Mouse (Mus musculus): Measurements from ENCODE around the gene Cltb. TPM values are rescaled to one million over a fixed set of nuclear protein-coding genes. Genes with fewer than 3 reads are reported as not detected.

Cltb gene
- polyA plus RNA-seq, 1 experiment from 2014 or later = 38.6 TPM

GRCm38 (mm10) chr13:54564232-54565200, 46.6 kb downstream of the Cltb start:
- ATAC-seq (replicated peaks; ENCODE audit: insufficient number of reproducible peaks, low FRiP score, low TSS enrichment) = peak; percentile 55
- peaks cover 7% of the 10 kb centered on the region; the same call in 1 of the 2 replicates for H3K4me1 ChIP-seq (ENCODE audit: control insufficient read depth, insufficient read depth, low read length)
- peak overlapping the region; percentile 96 for H3K4me3 ChIP-seq (ENCODE audit: low read depth, low read length)
- no peaks in the 10 kb centered on the region for H3K9me3 ChIP-seq (replicated peaks; ENCODE audit: control insufficient read depth, low read length)
- peak overlapping the region; percentile 42; the same call in 1 of the 2 replicates for H3K27ac ChIP-seq (ENCODE audit: low read depth, low read length)
- H3K4me2 ChIP-seq = peak overlapping the region; percentile 83
- H3K36me3 ChIP-seq (ENCODE audit: control insufficient read depth, insufficient read depth, low read length) = peaks cover 3% of the 10 kb centered on the region
- H3K9ac ChIP-seq (ENCODE audit: low read depth, low read length) = peak overlapping the region; percentile 98
- 11% methylated on average over 45 of the region's 45 CpGs for WGBS (ENCODE audit: insufficient replicate concordance)
- H3K27me3 ChIP-seq (ENCODE audit: control insufficient read depth, insufficient read depth, low read length) = no peaks in the 10 kb centered on the region

GRCm38 (mm10) chr13:54562562-54562961, 48.6 kb downstream of the Cltb start:
- 73% methylated on average over 7 of the region's 7 CpGs for WGBS (ENCODE audit: insufficient replicate concordance)
- no peak overlapping the region for H3K4me3 ChIP-seq (ENCODE audit: low read depth, low read length)
- no peak for ATAC-seq (replicated peaks; ENCODE audit: insufficient number of reproducible peaks, low FRiP score, low TSS enrichment)

GRCm38 (mm10) chr13:54560608-54561007, 50.5 kb downstream of the Cltb start:
- Histone ChIP-seq H3K9ac (ENCODE audit: low read depth, low read length) (no peak overlapping the region), H3K4me1 (ENCODE audit: control insufficient read depth, insufficient read depth, low read length) (peaks cover 7% of the 10 kb centered on the region; the same call in 1 of the 2 replicates), H3K9me3 (replicated peaks; ENCODE audit: control insufficient read depth, low read length) (no peaks in the 10 kb centered on the region), H3K27me3 (ENCODE audit: control insufficient read depth, insufficient read depth, low read length) (no peaks in the 10 kb centered on the region), H3K36me3 (ENCODE audit: control insufficient read depth, insufficient read depth, low read length) (peaks cover 30% of the 10 kb centered on the region), H3K4me2 (no peak overlapping the region), H3K27ac (ENCODE audit: low read depth, low read length) (no peak overlapping the region), H3K4me3 (ENCODE audit: low read depth, low read length) (no peak overlapping the region)
- WGBS (ENCODE audit: insufficient replicate concordance) = 84% methylated on average over 7 of the region's 7 CpGs
- no peak for ATAC-seq (replicated peaks; ENCODE audit: insufficient number of reproducible peaks, low FRiP score, low TSS enrichment)

More at GRCm38 (mm10) chr13:54562562-54562961, 48.6 kb downstream of the Cltb start:
- Histone ChIP-seq H3K36me3 (ENCODE audit: control insufficient read depth, insufficient read depth, low read length) (peaks cover 20% of the 10 kb centered on the region), H3K27ac (ENCODE audit: low read depth, low read length) (no peak overlapping the region), H3K9me3 (replicated peaks; ENCODE audit: control insufficient read depth, low read length) (no peaks in the 10 kb centered on the region), H3K4me1 (ENCODE audit: control insufficient read depth, insufficient read depth, low read length) (peaks cover 7% of the 10 kb centered on the region; the same call in 1 of the 2 replicates), H3K9ac (ENCODE audit: low read depth, low read length) (no peak overlapping the region), H3K4me2 (no peak overlapping the region), H3K27me3 (ENCODE audit: control insufficient read depth, insufficient read depth, low read length) (no peaks in the 10 kb centered on the region)

- Histone ChIP-seq H3K4me2 (no peak overlapping the region), H3K36me3 (ENCODE audit: control insufficient read depth, insufficient read depth, low read length) (peaks cover 30% of the 10 kb centered on the region), H3K27me3 (ENCODE audit: control insufficient read depth, insufficient read depth, low read length) (no peaks in the 10 kb centered on the region), H3K4me3 (ENCODE audit: low read depth, low read length) (no peak overlapping the region), H3K9ac (ENCODE audit: low read depth, low read length) (no peak overlapping the region), H3K27ac (ENCODE audit: low read depth, low read length) (no peak overlapping the region), H3K4me1 (ENCODE audit: control insufficient read depth, insufficient read depth, low read length) (0 out of 2 replicates have a peak, but pooled peaks cover 7% of the 10 kb centered on the region), H3K9me3 (replicated peaks; ENCODE audit: control insufficient read depth, low read length) (no peaks in the 10 kb centered on the region)
- 88% methylated on average over 2 of the region's 2 CpGs for WGBS (ENCODE audit: insufficient replicate concordance)
- ATAC-seq (replicated peaks; ENCODE audit: insufficient number of reproducible peaks, low FRiP score, low TSS enrichment) = no peak
Measured at GRCm38 (mm10) chr13:54559656-54560055, 51.5 kb downstream of the Cltb start.

GRCm38 (mm10) chr13:54557652-54558051, 53.5 kb downstream of the Cltb start:
- Histone ChIP-seq H3K9ac (ENCODE audit: low read depth, low read length) (no peak overlapping the region), H3K4me1 (ENCODE audit: control insufficient read depth, insufficient read depth, low read length) (no peaks in the 10 kb centered on the region), H3K4me3 (ENCODE audit: low read depth, low read length) (no peak overlapping the region), H3K27ac (ENCODE audit: low read depth, low read length) (no peak overlapping the region), H3K27me3 (ENCODE audit: control insufficient read depth, insufficient read depth, low read length) (no peaks in the 10 kb centered on the region), H3K4me2 (no peak overlapping the region), H3K9me3 (replicated peaks; ENCODE audit: control insufficient read depth, low read length) (no peaks in the 10 kb centered on the region), H3K36me3 (ENCODE audit: control insufficient read depth, insufficient read depth, low read length) (peaks cover 36% of the 10 kb centered on the region)
- 83% methylated on average over 1 of the region's 1 CpGs for WGBS (ENCODE audit: insufficient replicate concordance)
- ATAC-seq (replicated peaks; ENCODE audit: insufficient number of reproducible peaks, low FRiP score, low TSS enrichment) = no peak

- Histone ChIP-seq H3K4me2 (no peak overlapping the region), H3K9ac (ENCODE audit: low read depth, low read length) (no peak overlapping the region), H3K27ac (ENCODE audit: low read depth, low read length) (no peak overlapping the region), H3K4me3 (ENCODE audit: low read depth, low read length) (no peak overlapping the region), H3K4me1 (ENCODE audit: control insufficient read depth, insufficient read depth, low read length) (no peaks in the 10 kb centered on the region), H3K9me3 (replicated peaks; ENCODE audit: control insufficient read depth, low read length) (no peaks in the 10 kb centered on the region), H3K27me3 (ENCODE audit: control insufficient read depth, insufficient read depth, low read length) (no peaks in the 10 kb centered on the region), H3K36me3 (ENCODE audit: control insufficient read depth, insufficient read depth, low read length) (peaks cover 36% of the 10 kb centered on the region)
- 92% methylated on average over 3 of the region's 3 CpGs for WGBS (ENCODE audit: insufficient replicate concordance)
- ATAC-seq (replicated peaks; ENCODE audit: insufficient number of reproducible peaks, low FRiP score, low TSS enrichment) = no peak
Measured at GRCm38 (mm10) chr13:54556796-54557195, 54.3 kb downstream of the Cltb start.

GRCm38 (mm10) chr13:54556176-54556575, 55.0 kb downstream of the Cltb start:
- Histone ChIP-seq H3K36me3 (ENCODE audit: control insufficient read depth, insufficient read depth, low read length) (peaks cover 36% of the 10 kb centered on the region), H3K27me3 (ENCODE audit: control insufficient read depth, insufficient read depth, low read length) (no peaks in the 10 kb centered on the region), H3K4me3 (ENCODE audit: low read depth, low read length) (no peak overlapping the region), H3K9me3 (replicated peaks; ENCODE audit: control insufficient read depth, low read length) (no peaks in the 10 kb centered on the region), H3K27ac (ENCODE audit: low read depth, low read length) (no peak overlapping the region), H3K4me1 (ENCODE audit: control insufficient read depth, insufficient read depth, low read length) (no peaks in the 10 kb centered on the region), H3K4me2 (no peak overlapping the region), H3K9ac (ENCODE audit: low read depth, low read length) (no peak overlapping the region)
- no peak for ATAC-seq (replicated peaks; ENCODE audit: insufficient number of reproducible peaks, low FRiP score, low TSS enrichment)
- WGBS (ENCODE audit: insufficient replicate concordance) = 90% methylated on average over 9 of the region's 9 CpGs

- H3K27me3 ChIP-seq (ENCODE audit: control insufficient read depth, insufficient read depth, low read length) = no peaks in the 10 kb centered on the region
- H3K36me3 ChIP-seq (ENCODE audit: control insufficient read depth, insufficient read depth, low read length) = peaks cover 16% of the 10 kb centered on the region
- no peaks in the 10 kb centered on the region for H3K4me1 ChIP-seq (ENCODE audit: control insufficient read depth, insufficient read depth, low read length)
- ATAC-seq (replicated peaks; ENCODE audit: insufficient number of reproducible peaks, low FRiP score, low TSS enrichment) = no peak
- no peak overlapping the region for H3K9ac ChIP-seq (ENCODE audit: low read depth, low read length)
- H3K4me3 ChIP-seq (ENCODE audit: low read depth, low read length) = no peak overlapping the region
- H3K4me2 ChIP-seq = no peak overlapping the region
- WGBS (ENCODE audit: insufficient replicate concordance) = 82% methylated on average over 7 of the region's 7 CpGs
- H3K9me3 ChIP-seq (replicated peaks; ENCODE audit: control insufficient read depth, low read length) = no peaks in the 10 kb centered on the region
- H3K27ac ChIP-seq (ENCODE audit: low read depth, low read length) = no peak overlapping the region
Measured at GRCm38 (mm10) chr13:54548036-54548435, 63.1 kb downstream of the Cltb start.
